Mouse (Mus musculus) lung, postnatal 36 days (tissue): ENCODE data around the gene Zbtb34.
A peak's percentile ranks its signal among the peaks of the same experiment; 100 is the strongest.

ENCODE experiments used
- DNase-seq: peaks from one replicate; pipeline ENCODE4 v3.0.0; 2022; ENCODE audit warnings: mixed read lengths

Gene Zbtb34

GRCm38 (mm10) chr2:33445741-33446140, 14.6 kb upstream of the Zbtb34 start:
- DNase-seq: no peak

- DNase-seq: no peak
Measured at GRCm38 (mm10) chr2:33444862-33445261, 13.7 kb upstream of the Zbtb34 start.

- DNase-seq: peak; percentile 96
Measured at GRCm38 (mm10) chr2:33444358-33444757, 13.2 kb upstream of the Zbtb34 start.

- DNase-seq: no peak
Measured at GRCm38 (mm10) chr2:33442701-33443100, 11.6 kb upstream of the Zbtb34 start.

GRCm38 (mm10) chr2:33440893-33441292, 9.8 kb upstream of the Zbtb34 start:
- no peak for DNase-seq

GRCm38 (mm10) chr2:33439980-33440670, 9.0 kb upstream of the Zbtb34 start:
- DNase-seq: no peak

- DNase-seq: no peak
Measured at GRCm38 (mm10) chr2:33439471-33439881, 8.4 kb upstream of the Zbtb34 start.

GRCm38 (mm10) chr2:33438377-33438776, 7.3 kb upstream of the Zbtb34 start:
- DNase-seq: no peak

GRCm38 (mm10) chr2:33437184-33437583, 6.1 kb upstream of the Zbtb34 start:
- DNase-seq: no peak

GRCm38 (mm10) chr2:33436035-33436580, 5.0 kb upstream of the Zbtb34 start:
- peak; percentile 54 for DNase-seq

GRCm38 (mm10) chr2:33435036-33435650, 4.0 kb upstream of the Zbtb34 start:
- DNase-seq: no peak

- DNase-seq: peak; percentile 90
Measured at GRCm38 (mm10) chr2:33432877-33433276, 1.8 kb upstream of the Zbtb34 start.

GRCm38 (mm10) chr2:33430081-33430770, 898 bp downstream of the Zbtb34 start:
- DNase-seq: peak; percentile 52

GRCm38 (mm10) chr2:33429339-33429738, 1.8 kb downstream of the Zbtb34 start:
- DNase-seq: peak; percentile 69

- DNase-seq: peak; percentile 64
Measured at GRCm38 (mm10) chr2:33426640-33427398, 4.3 kb downstream of the Zbtb34 start.

GRCm38 (mm10) chr2:33417454-33417853, 13.7 kb downstream of the Zbtb34 start:
- DNase-seq: no peak

GRCm38 (mm10) chr2:33414019-33414418, 17.1 kb downstream of the Zbtb34 start:
- peak; percentile 52 for DNase-seq

- DNase-seq: no peak
Measured at GRCm38 (mm10) chr2:33412111-33412510, 19.0 kb downstream of the Zbtb34 start.

GRCm38 (mm10) chr2:33403511-33404003, 27.6 kb downstream of the Zbtb34 start:
- no peak for DNase-seq

- DNase-seq: no peak
Measured at GRCm38 (mm10) chr2:33402638-33403037, 28.5 kb downstream of the Zbtb34 start.

- peak; percentile 64 for DNase-seq
Measured at GRCm38 (mm10) chr2:33402236-33402635, 28.9 kb downstream of the Zbtb34 start.

GRCm38 (mm10) chr2:33401217-33401616, 29.9 kb downstream of the Zbtb34 start:
- peak; percentile 44 for DNase-seq

GRCm38 (mm10) chr2:33400541-33400940, 30.6 kb downstream of the Zbtb34 start:
- DNase-seq: no peak
